Mouse (Mus musculus): ENCODE measurements around the gene Atxn7l1. TPM values are rescaled to one million over a fixed set of nuclear protein-coding genes. Genes with fewer than 3 reads are reported as not detected.
A peak's percentile ranks its signal among the peaks of the same experiment; 100 is the strongest.

The Atxn7l1 gene
- polyA plus RNA-seq, 1 experiment: 37.1 TPM

- no peak for DNase-seq (ENCODE audit: low read depth in 1 of 2, low spot score in 2 of 2)
- TF ChIP-seq CTCF (IDR thresholded peaks at IDR 0.05; ENCODE audit: extremely low read depth, insufficient read depth, insufficient read length, insufficient replicate concordance): no peak
- TF ChIP-seq POLR2A (IDR thresholded peaks at IDR 0.05; ENCODE audit: low read depth, low read length): no peak
- H3K27me3 ChIP-seq (ENCODE audit: control insufficient read depth, insufficient read depth, low read length): no peaks in the 10 kb centered on the region
- H3K4me3 ChIP-seq (ENCODE audit: extremely low read depth, insufficient read depth, insufficient read length): no peak overlapping the region
- no peaks in the 10 kb centered on the region; the same call in 1 of the 2 replicates for H3K4me1 ChIP-seq (ENCODE audit: control insufficient read depth, insufficient read depth, insufficient read length)
- no peaks in the 10 kb centered on the region for H3K36me3 ChIP-seq (ENCODE audit: control insufficient read depth, insufficient read depth, low read length)
- H3K27ac ChIP-seq (ENCODE audit: insufficient read depth, low read length): no peak overlapping the region
- WGBS: 90% methylated on average over 1 of the region's 1 CpGs
These were observed 128.5 kb downstream of the Atxn7l1 start for GRCm38 (mm10) chr12:33276028-33276427.

DNA sequence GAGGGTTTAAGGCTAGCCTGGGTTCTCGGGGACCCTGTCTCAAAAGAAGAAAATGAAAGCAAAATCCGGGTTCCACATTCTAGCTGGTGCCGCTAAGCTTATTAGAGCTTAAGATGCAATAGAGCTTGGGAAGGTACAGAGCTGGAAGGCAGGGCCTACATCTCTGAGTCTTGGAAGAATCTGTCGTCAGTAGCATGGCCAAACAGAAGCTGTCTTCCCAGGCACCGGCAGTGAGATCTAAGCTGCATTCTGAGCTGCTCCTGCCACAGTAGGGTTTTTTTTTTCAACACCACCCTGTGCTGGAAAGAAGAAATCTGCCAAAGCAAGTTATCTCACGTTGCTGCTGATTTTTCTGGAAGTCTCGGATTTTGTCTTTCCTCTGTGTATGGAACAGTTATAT, 129.9 kb downstream of the Atxn7l1 start:
- no peaks in the 10 kb centered on the region for H3K27me3 ChIP-seq (ENCODE audit: control insufficient read depth, insufficient read depth, low read length)
- 82% methylated on average over 7 of the region's 7 CpGs for WGBS
- H3K27ac ChIP-seq (ENCODE audit: insufficient read depth, low read length): no peak overlapping the region
- DNase-seq (ENCODE audit: low read depth in 1 of 2, low spot score in 2 of 2): no peak
- TF ChIP-seq POLR2A (IDR thresholded peaks at IDR 0.05; ENCODE audit: low read depth, low read length) (no peak), CTCF (IDR thresholded peaks at IDR 0.05; ENCODE audit: extremely low read depth, insufficient read depth, insufficient read length, insufficient replicate concordance) (no peak)
- no peaks in the 10 kb centered on the region; the same call in 1 of the 2 replicates for H3K4me1 ChIP-seq (ENCODE audit: control insufficient read depth, insufficient read depth, insufficient read length)
- no peak overlapping the region for H3K4me3 ChIP-seq (ENCODE audit: extremely low read depth, insufficient read depth, insufficient read length)
- no peaks in the 10 kb centered on the region for H3K36me3 ChIP-seq (ENCODE audit: control insufficient read depth, insufficient read depth, low read length)

DNA sequence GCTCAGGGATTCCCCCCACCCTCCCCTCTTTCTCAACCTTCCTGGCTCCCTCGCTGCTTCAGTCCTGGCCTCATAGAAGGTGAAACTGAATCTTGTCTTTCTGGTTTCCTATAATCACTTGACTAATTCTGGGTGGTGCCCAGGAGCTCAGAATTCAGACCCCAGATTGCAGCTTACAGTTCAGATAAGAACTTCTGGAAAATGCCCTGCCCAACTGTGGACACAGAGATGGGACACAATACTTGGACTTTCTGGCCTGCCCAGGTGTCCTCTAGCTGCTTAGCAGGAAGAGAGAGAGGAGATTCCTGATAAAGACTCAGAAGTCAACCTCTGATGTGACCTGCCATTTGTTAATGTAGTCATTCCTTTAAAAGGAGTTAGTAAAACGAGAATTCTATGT, 131.7 kb downstream of the Atxn7l1 start:
- 58% methylated on average over 2 of the region's 2 CpGs for WGBS

GRCm38 (mm10) chr12:33280805-33281204, 133.3 kb downstream of the Atxn7l1 start:
- WGBS: 19% methylated on average over 2 of the region's 2 CpGs
- DNase-seq (ENCODE audit: low read depth in 1 of 2, low spot score in 2 of 2): peak; percentile 33 to 70
- TF ChIP-seq CTCF (IDR thresholded peaks at IDR 0.05; ENCODE audit: extremely low read depth, insufficient read depth, insufficient read length, insufficient replicate concordance) (peak; percentile 86; the same call in 1 of the 2 replicates), POLR2A (IDR thresholded peaks at IDR 0.05; ENCODE audit: low read depth, low read length) (no peak)

More for the DNA sequence above, 131.7 kb downstream of the Atxn7l1 start:
- no peak for DNase-seq (ENCODE audit: low read depth in 1 of 2, low spot score in 2 of 2)
- Histone ChIP-seq H3K27me3 (ENCODE audit: control insufficient read depth, insufficient read depth, low read length) (no peaks in the 10 kb centered on the region), H3K4me3 (ENCODE audit: extremely low read depth, insufficient read depth, insufficient read length) (no peak overlapping the region), H3K4me1 (ENCODE audit: control insufficient read depth, insufficient read depth, insufficient read length) (no peaks in the 10 kb centered on the region; the same call in 1 of the 2 replicates), H3K27ac (ENCODE audit: insufficient read depth, low read length) (no peak overlapping the region), H3K36me3 (ENCODE audit: control insufficient read depth, insufficient read depth, low read length) (no peaks in the 10 kb centered on the region)
- TF ChIP-seq CTCF (IDR thresholded peaks at IDR 0.05; ENCODE audit: extremely low read depth, insufficient read depth, insufficient read length, insufficient replicate concordance): no peak
- TF ChIP-seq POLR2A (IDR thresholded peaks at IDR 0.05; ENCODE audit: low read depth, low read length): no peak

GRCm38 (mm10) chr12:33284344-33284936, 136.9 kb downstream of the Atxn7l1 start:
- Histone ChIP-seq H3K36me3 (ENCODE audit: control insufficient read depth, insufficient read depth, low read length) (no peaks in the 10 kb centered on the region), H3K27me3 (ENCODE audit: control insufficient read depth, insufficient read depth, low read length) (no peaks in the 10 kb centered on the region), H3K4me3 (ENCODE audit: extremely low read depth, insufficient read depth, insufficient read length) (no peak overlapping the region), H3K4me1 (ENCODE audit: control insufficient read depth, insufficient read depth, insufficient read length) (no peaks in the 10 kb centered on the region), H3K27ac (ENCODE audit: insufficient read depth, low read length) (no peak overlapping the region)
- DNase-seq (ENCODE audit: low read depth in 1 of 2, low spot score in 2 of 2): no peak
- WGBS: 79% methylated on average over 8 of the region's 8 CpGs
- TF ChIP-seq POLR2A (IDR thresholded peaks at IDR 0.05; ENCODE audit: low read depth, low read length) (no peak), CTCF (IDR thresholded peaks at IDR 0.05; ENCODE audit: extremely low read depth, insufficient read depth, insufficient read length, insufficient replicate concordance) (no peak)

More at GRCm38 (mm10) chr12:33280805-33281204, 133.3 kb downstream of the Atxn7l1 start:
- H3K36me3 ChIP-seq (ENCODE audit: control insufficient read depth, insufficient read depth, low read length): no peaks in the 10 kb centered on the region
- H3K4me3 ChIP-seq (ENCODE audit: extremely low read depth, insufficient read depth, insufficient read length): no peak overlapping the region
- no peaks in the 10 kb centered on the region for H3K27me3 ChIP-seq (ENCODE audit: control insufficient read depth, insufficient read depth, low read length)
- H3K4me1 ChIP-seq (ENCODE audit: control insufficient read depth, insufficient read depth, insufficient read length): no peaks in the 10 kb centered on the region; the same call in 1 of the 2 replicates
- H3K27ac ChIP-seq (ENCODE audit: insufficient read depth, low read length): no peak overlapping the region

DNA sequence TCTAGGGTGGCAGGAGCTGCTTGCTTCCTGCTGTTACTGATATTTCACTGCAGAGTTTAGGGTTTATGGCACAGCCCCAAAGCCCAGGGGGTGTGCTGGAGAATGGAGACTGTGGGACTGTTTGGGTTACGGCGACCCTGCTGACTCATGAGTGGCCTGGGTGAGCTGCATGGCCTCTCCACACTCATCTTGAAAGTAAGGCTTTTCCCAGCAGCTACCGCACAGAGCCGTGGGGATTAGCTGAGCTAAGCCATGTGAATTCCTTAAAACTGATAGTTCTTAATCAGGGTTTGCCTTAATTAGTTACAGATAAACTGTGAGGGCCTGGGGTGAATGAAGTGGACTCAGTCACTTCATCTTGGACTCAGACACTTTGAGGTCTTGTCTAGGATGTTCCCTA, 137.9 kb downstream of the Atxn7l1 start:
- 83% methylated on average over 4 of the region's 4 CpGs for WGBS

More for the DNA sequence above, 137.9 kb downstream of the Atxn7l1 start:
- H3K36me3 ChIP-seq (ENCODE audit: control insufficient read depth, insufficient read depth, low read length): no peaks in the 10 kb centered on the region
- no peak overlapping the region for H3K4me3 ChIP-seq (ENCODE audit: extremely low read depth, insufficient read depth, insufficient read length)
- H3K27me3 ChIP-seq (ENCODE audit: control insufficient read depth, insufficient read depth, low read length): no peaks in the 10 kb centered on the region
- TF ChIP-seq POLR2A (IDR thresholded peaks at IDR 0.05; ENCODE audit: low read depth, low read length) (no peak), CTCF (IDR thresholded peaks at IDR 0.05; ENCODE audit: extremely low read depth, insufficient read depth, insufficient read length, insufficient replicate concordance) (no peak)
- H3K4me1 ChIP-seq (ENCODE audit: control insufficient read depth, insufficient read depth, insufficient read length): no peaks in the 10 kb centered on the region
- DNase-seq (ENCODE audit: low read depth in 1 of 2, low spot score in 2 of 2): no peak
- H3K27ac ChIP-seq (ENCODE audit: insufficient read depth, low read length): no peak overlapping the region

Measured in spleen, adult 2 months (tissue).